Mouse (Mus musculus) heart, adult 11 months (tissue): ENCODE data around the gene Ephx3.
"Not testable (repeated sequence)": the region's sequence is repeated elsewhere in the genome, so short reads cannot be mapped to it uniquely, and the experiment has no call there.

ENCODE experiments used
- DNase-seq: peaks from one replicate; pipeline ENCODE4 v3.0.0; 2022

Ephx3 gene

DNA sequence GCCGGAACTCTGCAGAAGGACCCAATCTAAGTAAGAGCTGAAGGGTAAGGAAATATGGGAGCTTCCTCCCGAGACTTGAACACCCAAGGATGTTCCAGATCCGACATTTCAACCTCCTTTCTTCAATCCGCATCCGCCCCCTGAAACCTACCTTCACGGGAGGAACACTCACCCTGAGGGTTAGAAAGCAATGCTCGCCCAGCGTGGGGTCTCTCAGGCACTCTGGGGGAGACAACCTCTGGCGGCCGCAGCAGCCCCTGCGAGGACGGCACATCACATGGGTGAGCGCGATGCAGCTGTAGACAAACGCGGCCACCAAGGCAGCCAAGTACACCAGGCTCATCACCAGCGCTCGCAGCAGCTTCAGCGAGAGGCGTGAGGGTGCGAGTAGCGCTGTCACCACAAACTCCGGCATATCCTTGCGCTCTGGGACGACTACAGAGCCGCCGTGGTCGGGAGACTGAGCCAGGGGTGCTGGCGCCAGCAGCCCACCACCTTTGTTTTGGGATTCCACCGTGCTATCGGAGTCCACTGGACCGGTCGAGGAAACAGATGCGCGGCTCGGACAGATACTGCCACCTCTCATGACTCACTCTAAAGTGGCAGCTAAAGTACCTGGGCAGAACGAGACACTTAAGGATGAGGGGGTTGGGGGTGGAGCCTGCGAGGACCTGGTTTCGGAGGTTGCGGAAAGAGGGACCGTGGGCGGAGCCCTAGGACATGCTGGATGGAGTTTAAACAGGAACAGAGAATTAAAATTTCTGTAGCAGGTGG lies at the start of gene Ephx3:
Gene Ephx3, minus strand, starts transcription at position 687 of the 774 bp plus-strand sequence.
- peak; percentile 91 for DNase-seq

DNA sequence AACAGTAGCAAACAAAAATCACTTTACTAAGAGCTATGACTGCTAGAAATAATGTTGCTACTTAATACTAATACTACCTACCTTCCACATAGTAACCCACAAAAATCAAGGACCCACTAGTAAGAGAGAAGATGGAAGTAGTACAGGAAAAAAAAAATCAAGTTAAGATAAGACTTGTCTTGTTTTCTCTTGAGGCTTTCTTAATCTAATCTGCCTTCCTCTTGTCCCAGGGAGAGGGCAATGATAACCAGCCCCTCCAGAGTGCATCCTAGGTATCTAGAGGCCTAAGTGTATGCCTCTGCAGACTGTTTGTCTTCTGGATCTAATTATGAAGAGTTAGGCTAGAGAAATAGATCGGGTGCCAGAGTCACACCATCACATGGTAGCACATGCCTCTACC lies 49.2 kb upstream of the Ephx3 start:
- no peak for DNase-seq

GRCm38 (mm10) chr17:32235534-32236191 lies 46.3 kb upstream of the Ephx3 start:
- DNase-seq, result peak; percentile 96

DNA sequence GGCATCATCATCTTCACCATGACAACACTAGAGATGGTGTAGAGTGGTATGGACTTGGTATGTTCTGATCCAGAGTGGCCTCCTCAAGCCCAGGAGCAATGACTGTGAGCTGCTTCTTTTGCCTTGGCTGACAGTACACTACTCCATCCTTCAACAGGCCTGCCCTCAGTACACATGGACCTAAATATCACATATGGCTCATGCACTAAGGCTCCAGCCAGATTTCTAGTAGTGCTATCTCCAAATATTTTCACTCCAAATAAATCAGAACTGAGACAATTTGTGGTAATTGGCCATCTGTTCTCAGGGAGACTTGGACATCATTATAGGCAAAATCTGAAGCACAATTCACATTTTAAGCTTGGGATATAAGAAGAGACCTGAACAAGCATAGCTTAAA lies 43.8 kb upstream of the Ephx3 start:
- DNase-seq, result no peak

- no peak for DNase-seq
These were observed 39.9 kb upstream of the Ephx3 start for GRCm38 (mm10) chr17:32229256-32229655.

- DNase-seq, result no peak
These were observed 31.5 kb upstream of the Ephx3 start for GRCm38 (mm10) chr17:32220873-32221272.

GRCm38 (mm10) chr17:32215587-32215986 lies 26.2 kb upstream of the Ephx3 start:
- DNase-seq, result not testable (repeated sequence)

DNA sequence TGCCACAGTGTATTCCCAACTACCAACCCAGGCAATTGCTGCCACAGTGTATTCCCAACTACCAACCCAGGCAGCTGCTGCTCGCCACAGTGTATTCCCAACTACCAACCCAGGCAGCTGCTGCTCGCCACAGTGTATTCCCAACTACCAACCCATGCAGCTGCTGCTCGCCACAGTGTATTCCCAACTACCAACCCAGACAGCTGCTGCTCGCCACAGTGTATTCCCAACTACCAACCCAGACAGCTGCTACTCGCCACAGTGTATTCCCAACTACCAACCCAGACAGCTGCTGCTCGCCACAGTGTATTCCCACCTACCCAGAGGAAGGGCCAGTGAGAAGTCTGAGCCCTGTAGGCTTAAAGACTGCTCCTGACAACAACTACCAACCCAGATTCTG lies 22.2 kb upstream of the Ephx3 start:
- DNase-seq, result not testable (repeated sequence)

DNA sequence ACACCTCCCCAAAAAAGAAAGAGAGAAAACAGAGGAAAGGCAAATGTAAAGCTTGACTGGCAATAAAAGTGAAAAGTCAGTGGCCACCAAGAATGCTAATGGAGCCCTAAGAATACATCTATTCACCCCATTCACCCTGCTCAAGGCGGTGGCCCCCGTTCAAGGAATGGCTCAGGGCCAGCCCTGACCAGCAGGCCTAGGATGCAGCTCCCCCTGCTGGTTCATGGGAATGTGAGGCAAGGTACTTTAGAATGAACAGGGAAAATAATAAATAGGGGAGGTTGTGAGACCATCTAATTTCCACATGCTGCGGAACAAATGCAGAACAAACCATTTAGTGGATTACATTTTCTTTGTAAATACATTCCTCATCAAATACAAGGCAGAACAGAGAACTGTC lies 20.4 kb upstream of the Ephx3 start:
- peak; percentile 95 for DNase-seq

DNA sequence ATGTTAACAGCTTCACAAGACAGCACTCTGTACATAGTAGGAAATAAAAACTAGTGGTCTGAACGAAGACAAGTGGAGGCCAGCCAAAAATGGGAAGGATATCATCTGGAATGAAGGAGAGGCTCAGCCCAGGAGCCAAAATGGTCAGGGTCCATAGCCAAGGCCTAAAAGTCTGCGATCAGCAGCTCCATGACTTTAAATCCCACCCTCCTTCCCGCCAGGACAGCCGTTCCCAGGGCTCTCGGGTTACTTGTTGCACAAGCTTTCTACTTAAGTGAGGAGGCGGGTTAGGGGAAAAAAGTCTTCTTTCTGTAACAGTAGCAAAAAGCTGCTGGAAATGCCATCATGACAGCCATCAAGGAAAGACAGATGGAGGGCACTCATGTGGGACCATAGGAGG lies 19.8 kb upstream of the Ephx3 start:
- peak; percentile 97 for DNase-seq

GRCm38 (mm10) chr17:32207586-32208245 lies 18.4 kb upstream of the Ephx3 start:
- DNase-seq, result peak; percentile 99

DNA sequence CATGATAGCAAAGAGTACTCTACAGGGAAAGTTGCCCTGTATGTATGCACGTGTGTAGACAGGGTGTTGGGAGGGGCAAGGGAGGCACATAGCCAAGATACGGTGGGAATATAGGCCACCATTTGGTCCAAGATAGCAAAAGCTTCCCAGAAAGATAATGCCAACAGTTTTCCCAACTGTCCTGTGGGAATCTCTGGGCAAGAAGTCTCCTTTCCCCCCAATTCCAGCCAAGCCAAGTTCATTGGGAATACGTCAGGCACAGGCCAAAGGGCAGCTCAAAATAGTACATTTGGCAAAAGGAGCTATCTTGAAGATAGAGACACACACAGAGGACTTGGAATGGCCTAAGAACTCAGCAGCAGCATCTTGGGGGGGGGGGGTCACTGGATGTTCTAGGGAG lies 16.0 kb upstream of the Ephx3 start:
- peak; percentile 96 for DNase-seq

GRCm38 (mm10) chr17:32202972-32203371 lies 13.6 kb upstream of the Ephx3 start:
- DNase-seq, result no peak

DNA sequence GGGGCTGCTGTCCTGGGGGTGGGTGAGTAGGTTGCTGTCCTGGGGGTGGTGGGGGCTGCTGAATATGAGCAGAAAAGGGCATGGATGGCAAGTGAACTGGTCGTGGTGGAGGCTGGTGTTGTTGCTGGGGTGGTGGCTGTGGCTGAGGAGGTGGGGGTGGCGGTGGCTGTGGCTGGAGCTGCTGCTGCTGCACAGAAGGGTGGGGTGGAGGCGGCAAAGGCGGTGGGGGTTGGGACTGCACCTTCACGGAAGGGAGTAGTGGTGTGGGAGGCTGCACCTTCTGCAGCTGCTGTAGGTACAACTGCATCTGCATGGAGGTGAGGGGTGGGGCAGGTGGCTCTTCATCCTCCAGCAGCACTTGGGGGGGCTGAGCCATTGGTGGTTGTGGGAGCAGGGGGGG lies 11.7 kb upstream of the Ephx3 start:
- DNase-seq, result no peak

DNA sequence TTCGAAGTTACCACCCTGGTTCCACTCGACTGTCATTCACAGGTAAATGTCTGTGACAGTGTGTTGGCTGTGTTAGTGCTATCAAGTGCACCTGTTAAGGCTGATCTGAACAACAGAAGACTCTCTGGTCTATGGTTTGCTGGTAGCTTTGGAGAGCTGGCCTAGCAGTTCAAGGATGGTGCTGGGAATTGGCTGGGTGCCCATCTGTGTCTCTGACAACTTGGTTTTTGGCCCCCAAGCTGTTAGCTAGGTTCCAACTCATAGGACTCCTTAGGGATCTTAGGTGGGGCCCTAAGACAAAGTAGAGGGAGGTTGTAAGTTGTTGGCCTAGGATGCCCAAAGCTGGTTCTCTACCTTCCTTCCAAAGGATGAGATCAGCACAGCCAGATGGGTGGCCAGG lies 10.4 kb upstream of the Ephx3 start:
- no peak for DNase-seq

GRCm38 (mm10) chr17:32197156-32197555 lies 7.8 kb upstream of the Ephx3 start:
- peak; percentile 94 for DNase-seq

DNA sequence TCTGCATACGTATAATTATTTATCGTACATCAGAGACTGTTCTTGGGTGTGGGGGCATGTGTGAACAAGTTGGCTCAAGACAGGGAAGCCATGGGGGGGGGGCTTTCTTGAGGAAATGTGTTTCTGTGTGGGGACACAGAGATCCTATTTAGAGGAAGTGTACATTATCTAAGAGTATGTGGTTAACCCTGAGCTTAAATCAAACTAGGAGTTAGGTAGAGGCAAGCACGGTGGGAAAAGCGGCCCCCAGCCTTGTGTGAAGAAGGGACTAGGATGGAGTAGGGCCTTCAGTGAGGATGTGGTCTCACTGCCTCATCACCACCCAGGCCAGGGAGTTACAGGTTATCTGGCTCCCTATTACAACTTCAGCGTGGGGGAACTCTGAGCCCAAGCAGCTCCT lies 6.4 kb upstream of the Ephx3 start:
- DNase-seq, result no peak

- DNase-seq, result no peak
These were observed 3.7 kb upstream of the Ephx3 start for GRCm38 (mm10) chr17:32193010-32193409.

DNA sequence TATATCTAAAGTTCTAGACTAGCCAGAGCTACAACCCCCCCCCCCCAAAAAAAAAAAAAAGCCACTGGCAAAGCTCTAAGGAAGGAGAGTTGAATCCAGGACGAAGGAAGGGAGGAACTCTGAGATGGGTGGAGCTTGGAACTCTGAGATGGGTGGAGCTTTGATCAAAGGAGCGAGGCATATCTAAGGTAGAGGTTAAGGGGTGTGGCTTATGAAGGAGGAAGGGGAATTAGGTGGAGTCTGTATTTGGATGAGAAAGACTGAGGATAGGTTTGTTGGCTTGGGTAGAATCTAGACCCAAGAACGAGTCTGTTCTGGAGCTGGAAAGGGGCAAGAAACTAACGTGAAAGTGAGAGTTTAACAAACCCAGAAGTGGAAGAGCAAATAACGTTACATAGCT lies 501 bp upstream of the Ephx3 start:
- no peak for DNase-seq

GRCm38 (mm10) chr17:32183017-32183416 lies 6.3 kb downstream of the Ephx3 start:
- no peak for DNase-seq

GRCm38 (mm10) chr17:32179621-32180491 lies 9.5 kb downstream of the Ephx3 start:
- no peak for DNase-seq

GRCm38 (mm10) chr17:32176919-32177318 lies 12.4 kb downstream of the Ephx3 start:
- no peak for DNase-seq

- peak; percentile 99 for DNase-seq
These were observed 16.2 kb downstream of the Ephx3 start for GRCm38 (mm10) chr17:32173166-32173565.
